Mouse (Mus musculus) lung, embryonic 15.5 days (tissue): ENCODE data around the gene Plb1. TPM values are rescaled to one million over a fixed set of nuclear protein-coding genes. Genes with fewer than 3 reads are reported as not detected.

Experiments used
- ATAC-seq: fragments of 200-750 bp; cut with Nextera tagmentation; 2 replicates; pipeline ENCODE4 v1.8.0; 2017; ENCODE audit warnings: moderate number of reproducible peaks, borderline replicate concordance; ENCODE audit not compliant: low FRiP score, low TSS enrichment; ENCODE audit errors: extremely low read depth
- H3K27ac ChIP-seq: fragments of 300-500 bp; sonication (generic); 2 replicates; pipeline ENCODE4 v1.5.1; 2015; ENCODE audit warnings: moderate library complexity, mild to moderate bottlenecking, inconsistent platforms
- H3K27me3 ChIP-seq: fragments of 300-500 bp; sonication (generic); 2 replicates; pipeline ENCODE4 v1.6.1; 2015; ENCODE audit warnings: inconsistent platforms
- H3K36me3 ChIP-seq: fragments of 300-500 bp; sonication (generic); 2 replicates; pipeline ENCODE4 v1.6.1; 2015; ENCODE audit warnings: inconsistent platforms
- H3K4me1 ChIP-seq: fragments of 300-500 bp; sonication (generic); 2 replicates; pipeline ENCODE4 v1.6.1; 2015; ENCODE audit warnings: inconsistent platforms
- H3K4me2 ChIP-seq: fragments of 300-500 bp; sonication (generic); 2 replicates; pipeline ENCODE4 v1.6.1; 2015; ENCODE audit warnings: inconsistent platforms, mild to moderate bottlenecking, moderate library complexity
- H3K4me3 ChIP-seq: fragments of 300-500 bp; sonication (generic); 2 replicates; pipeline ENCODE4 v1.5.1; 2015; ENCODE audit warnings: mild to moderate bottlenecking, inconsistent platforms
- H3K9ac ChIP-seq: fragments of 300-500 bp; sonication (generic); 2 replicates; pipeline ENCODE4 v1.6.1; 2015; ENCODE audit warnings: inconsistent platforms
- H3K9me3 ChIP-seq: fragments of 300-500 bp; sonication (generic); 2 replicates; pipeline ENCODE4 v1.6.1; 2016; ENCODE audit warnings: inconsistent platforms
- WGBS: fragments of 180-500 bp; shearing (Covaris S2); methylation state at CpG from one replicate; pipeline ENCODE4 v1.1.7; 2015; 5-methylcytosine and 5-hydroxymethylcytosine counted together
- polyA plus RNA-seq: library from polyadenylated mRNA; unstranded; fragments of >200 nt; fragmentation: Nextera tagmentation; extraction: Ambion mirVana; gene quantifications from 2 replicates; pipeline ENCODE4 v1.2.1, GENCODE M21; 2015

The Plb1 gene
- polyA plus RNA-seq, 1 experiment from 2014 or later: 16.3 TPM

GRCm38 (mm10) chr5:32403082-32403953 lies 170.8 kb downstream of the Plb1 start:
- Histone ChIP-seq H3K4me2 (no peak overlapping the region), H3K27me3 (no peaks in the 10 kb centered on the region), H3K9me3 (no peaks in the 10 kb centered on the region), H3K9ac (no peak overlapping the region), H3K4me3 (no peak overlapping the region), H3K36me3 (no peaks in the 10 kb centered on the region), H3K4me1 (peaks cover 23% of the 10 kb centered on the region), H3K27ac (peak overlapping the region; percentile 26; the same call in 1 of the 2 replicates)
- 52% methylated on average over 9 of the region's 9 CpGs for WGBS
- no peak for ATAC-seq

- Histone ChIP-seq H3K4me2 (no peak overlapping the region), H3K4me1 (peaks cover 23% of the 10 kb centered on the region), H3K4me3 (no peak overlapping the region), H3K9me3 (no peaks in the 10 kb centered on the region), H3K27me3 (no peaks in the 10 kb centered on the region), H3K27ac (no peak overlapping the region), H3K9ac (no peak overlapping the region), H3K36me3 (no peaks in the 10 kb centered on the region)
- no peak for ATAC-seq
- 72% methylated on average over 4 of the region's 4 CpGs for WGBS
These were observed 172.8 kb downstream of the Plb1 start for GRCm38 (mm10) chr5:32405199-32405855.

GRCm38 (mm10) chr5:32408771-32409170 lies 176.3 kb downstream of the Plb1 start:
- H3K36me3 ChIP-seq: no peaks in the 10 kb centered on the region
- peaks cover 15% of the 10 kb centered on the region for H3K4me1 ChIP-seq
- no peaks in the 10 kb centered on the region for H3K27me3 ChIP-seq
- no peak overlapping the region for H3K4me3 ChIP-seq
- 55% methylated on average over 1 of the region's 1 CpGs for WGBS
- H3K9me3 ChIP-seq: no peaks in the 10 kb centered on the region
- H3K27ac ChIP-seq: no peak overlapping the region
- no peak for ATAC-seq
- no peak overlapping the region for H3K4me2 ChIP-seq
- no peak overlapping the region for H3K9ac ChIP-seq

- no peaks in the 10 kb centered on the region for H3K27me3 ChIP-seq
- no peak overlapping the region for H3K9ac ChIP-seq
- no peaks in the 10 kb centered on the region for H3K9me3 ChIP-seq
- WGBS: 80% methylated on average over 2 of the region's 2 CpGs
- no peak for ATAC-seq
- no peaks in the 10 kb centered on the region for H3K36me3 ChIP-seq
- no peak overlapping the region for H3K4me3 ChIP-seq
- no peak overlapping the region for H3K27ac ChIP-seq
- H3K4me2 ChIP-seq: no peak overlapping the region
- H3K4me1 ChIP-seq: peaks cover 20% of the 10 kb centered on the region
These were observed 177.2 kb downstream of the Plb1 start for GRCm38 (mm10) chr5:32409747-32410146.

- Histone ChIP-seq H3K27ac (no peak overlapping the region), H3K4me3 (no peak overlapping the region), H3K4me1 (peaks cover 22% of the 10 kb centered on the region), H3K27me3 (no peaks in the 10 kb centered on the region), H3K4me2 (no peak overlapping the region), H3K9ac (no peak overlapping the region), H3K36me3 (no peaks in the 10 kb centered on the region), H3K9me3 (no peaks in the 10 kb centered on the region)
- WGBS: 52% methylated on average over 3 of the region's 3 CpGs
- no peak for ATAC-seq
These were observed 178.6 kb downstream of the Plb1 start for GRCm38 (mm10) chr5:32410954-32411688.

GRCm38 (mm10) chr5:32412186-32412950 lies 179.9 kb downstream of the Plb1 start:
- Histone ChIP-seq H3K9ac (no peak overlapping the region), H3K4me1 (peaks cover 30% of the 10 kb centered on the region), H3K36me3 (no peaks in the 10 kb centered on the region), H3K27ac (peak overlapping the region; percentile 69), H3K4me3 (no peak overlapping the region), H3K4me2 (no peak overlapping the region), H3K9me3 (no peaks in the 10 kb centered on the region), H3K27me3 (no peaks in the 10 kb centered on the region)
- ATAC-seq: peak; percentile 77; the same call in 1 of the 2 replicates
- 14% methylated on average over 1 of the region's 1 CpGs for WGBS

- Histone ChIP-seq H3K4me3 (no peak overlapping the region), H3K27ac (peak overlapping the region; percentile 69), H3K9me3 (no peaks in the 10 kb centered on the region), H3K27me3 (no peaks in the 10 kb centered on the region), H3K9ac (no peak overlapping the region), H3K4me1 (peaks cover 30% of the 10 kb centered on the region), H3K4me2 (no peak overlapping the region), H3K36me3 (no peaks in the 10 kb centered on the region)
- ATAC-seq: no peak
- WGBS: 68% methylated on average over 2 of the region's 2 CpGs
These were observed 180.6 kb downstream of the Plb1 start for GRCm38 (mm10) chr5:32413083-32413482.

- WGBS: 63% methylated on average over 2 of the region's 2 CpGs
These were observed 181.1 kb downstream of the Plb1 start for GRCm38 (mm10) chr5:32413569-32413968.

GRCm38 (mm10) chr5:32414461-32414985 lies 182.0 kb downstream of the Plb1 start:
- H3K4me3 ChIP-seq: no peak overlapping the region
- WGBS: 54% methylated on average over 5 of the region's 5 CpGs
- no peaks in the 10 kb centered on the region for H3K9me3 ChIP-seq
- no peaks in the 10 kb centered on the region for H3K36me3 ChIP-seq
- no peak overlapping the region for H3K4me2 ChIP-seq
- H3K27ac ChIP-seq: no peak overlapping the region
- H3K27me3 ChIP-seq: no peaks in the 10 kb centered on the region
- H3K9ac ChIP-seq: no peak overlapping the region
- peaks cover 30% of the 10 kb centered on the region for H3K4me1 ChIP-seq
- no peak for ATAC-seq

More at GRCm38 (mm10) chr5:32413569-32413968, 181.1 kb downstream of the Plb1 start:
- H3K9me3 ChIP-seq: no peaks in the 10 kb centered on the region
- peaks cover 30% of the 10 kb centered on the region for H3K4me1 ChIP-seq
- no peaks in the 10 kb centered on the region for H3K36me3 ChIP-seq
- no peak overlapping the region for H3K9ac ChIP-seq
- H3K4me2 ChIP-seq: no peak overlapping the region
- no peak for ATAC-seq
- no peak overlapping the region for H3K4me3 ChIP-seq
- H3K27me3 ChIP-seq: no peaks in the 10 kb centered on the region
- H3K27ac ChIP-seq: no peak overlapping the region

GRCm38 (mm10) chr5:32415554-32415953 lies 183.0 kb downstream of the Plb1 start:
- Histone ChIP-seq H3K36me3 (no peaks in the 10 kb centered on the region), H3K27ac (no peak overlapping the region), H3K9ac (no peak overlapping the region), H3K4me1 (peaks cover 30% of the 10 kb centered on the region), H3K9me3 (no peaks in the 10 kb centered on the region), H3K4me3 (no peak overlapping the region), H3K27me3 (no peaks in the 10 kb centered on the region), H3K4me2 (no peak overlapping the region)
- ATAC-seq: no peak
- 83% methylated on average over 6 of the region's 6 CpGs for WGBS
